Mouse (Mus musculus): ENCODE measurements around the gene Tnrc18.

Tnrc18 gene

DNA sequence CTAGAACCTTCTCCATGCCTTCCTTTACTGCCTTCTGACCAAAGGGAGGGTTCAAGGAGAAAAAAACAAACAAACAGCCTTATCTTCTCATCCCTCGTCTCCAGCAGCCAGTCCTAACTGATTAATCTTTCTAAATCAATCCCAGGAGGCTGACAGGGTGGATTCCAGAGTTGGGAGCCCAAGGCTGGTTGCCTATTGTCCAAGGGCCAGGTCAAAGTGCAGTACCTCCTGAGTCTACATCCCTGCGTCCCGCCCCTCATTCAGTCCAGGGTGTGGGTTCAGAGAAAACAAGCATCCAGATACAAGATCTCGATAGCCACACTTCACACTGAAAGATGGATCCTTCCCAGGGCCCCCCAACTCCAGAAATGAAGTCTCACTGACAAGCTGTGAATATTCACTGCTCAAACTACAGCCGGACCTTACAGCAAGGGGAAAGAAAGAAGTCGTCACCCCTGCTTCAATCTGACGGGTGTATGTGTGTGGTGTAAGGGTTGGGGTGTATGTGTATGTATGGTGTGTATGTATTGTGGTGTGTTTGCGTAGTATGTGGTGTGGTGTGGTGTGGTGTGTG lies 5.5 kb downstream of the Tnrc18 start:
- in situ Hi-C loops (cut with MboI, MseI), result no loop called here

DNA sequence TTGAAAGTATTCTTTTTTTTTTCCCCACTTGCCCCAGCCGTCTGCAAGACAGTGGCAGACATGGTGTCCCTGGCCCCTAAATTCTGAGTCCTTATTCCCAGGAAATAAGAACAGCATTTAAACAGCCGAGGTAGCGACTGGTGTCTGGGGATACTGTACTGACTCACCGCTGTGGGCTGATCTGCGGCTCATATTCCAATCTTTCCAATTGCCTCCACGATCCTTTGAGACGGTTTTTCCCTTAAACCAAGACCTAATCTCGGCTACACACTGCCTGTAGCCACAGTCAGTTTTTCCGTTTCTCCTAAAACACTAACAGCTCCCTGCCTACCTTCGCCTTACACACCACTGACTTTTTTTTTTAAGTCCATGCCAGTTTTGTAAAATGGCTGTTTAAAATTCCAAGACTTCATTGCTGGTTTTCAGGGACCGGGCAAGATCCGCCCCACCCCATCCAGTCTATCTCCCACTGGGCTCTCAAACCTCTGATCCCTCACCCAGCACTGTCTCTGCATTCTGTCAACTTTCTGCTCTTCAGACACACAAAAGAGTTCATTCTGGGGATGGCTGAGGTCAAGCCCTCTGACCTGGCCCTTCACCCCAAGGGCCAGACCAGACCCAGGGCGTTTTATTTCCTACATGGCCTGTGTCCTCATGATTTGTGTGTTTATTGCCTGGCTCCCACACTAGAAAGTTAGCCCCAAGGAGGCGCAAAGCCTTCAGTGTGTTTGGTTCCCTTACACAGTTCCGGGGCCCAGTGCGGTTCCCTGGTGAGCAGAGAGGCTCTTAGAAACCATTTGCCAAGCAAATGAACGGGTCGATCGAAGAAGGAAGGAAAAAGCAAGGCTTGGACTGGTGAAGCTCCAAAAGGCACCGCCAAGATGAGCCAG lies 6.5 kb downstream of the Tnrc18 start:
- in situ Hi-C loops (cut with MboI, MseI), result no loop called here

DNA sequence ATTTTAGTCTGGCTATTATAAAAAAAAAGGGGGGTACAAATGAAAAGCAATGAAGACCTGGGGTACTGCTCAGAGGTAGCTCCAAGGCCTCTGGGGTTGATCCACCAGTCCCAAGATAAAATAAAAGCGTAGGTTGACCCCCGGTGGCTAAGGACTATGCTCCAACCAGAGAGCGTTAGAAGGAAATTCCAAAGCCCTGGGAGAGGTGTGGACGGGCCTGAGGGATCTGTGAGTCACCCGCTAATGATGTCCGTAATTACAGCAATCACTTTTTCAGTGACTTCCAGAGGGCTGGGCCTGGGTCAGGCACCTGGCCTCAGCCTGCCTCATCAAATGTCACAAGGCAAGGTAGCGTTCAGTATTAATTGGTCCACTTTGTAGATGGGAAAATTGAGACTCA lies 9.8 kb downstream of the Tnrc18 start:
- in situ Hi-C loops (cut with MboI, MseI), result no loop called here

DNA sequence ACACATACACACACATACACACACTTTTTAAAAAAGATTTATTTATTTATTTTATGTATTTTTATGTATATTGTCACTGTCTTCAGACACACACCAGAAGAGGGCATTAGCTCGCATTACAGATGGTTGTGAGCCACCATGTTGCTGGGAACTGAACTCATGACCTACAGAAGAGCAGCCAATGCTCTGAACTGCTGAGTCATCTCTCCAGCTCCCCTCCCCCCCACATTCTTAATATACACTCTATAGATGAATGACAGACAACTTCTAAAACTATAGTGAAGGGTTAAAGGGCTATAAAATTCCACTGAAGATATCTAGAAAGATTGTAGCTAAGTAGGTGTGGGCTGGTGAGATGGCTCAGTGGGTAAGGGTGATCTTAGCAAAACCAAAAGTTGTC lies 13.7 kb downstream of the Tnrc18 start:
- in situ Hi-C loops (cut with MboI, MseI), result no loop called here

DNA sequence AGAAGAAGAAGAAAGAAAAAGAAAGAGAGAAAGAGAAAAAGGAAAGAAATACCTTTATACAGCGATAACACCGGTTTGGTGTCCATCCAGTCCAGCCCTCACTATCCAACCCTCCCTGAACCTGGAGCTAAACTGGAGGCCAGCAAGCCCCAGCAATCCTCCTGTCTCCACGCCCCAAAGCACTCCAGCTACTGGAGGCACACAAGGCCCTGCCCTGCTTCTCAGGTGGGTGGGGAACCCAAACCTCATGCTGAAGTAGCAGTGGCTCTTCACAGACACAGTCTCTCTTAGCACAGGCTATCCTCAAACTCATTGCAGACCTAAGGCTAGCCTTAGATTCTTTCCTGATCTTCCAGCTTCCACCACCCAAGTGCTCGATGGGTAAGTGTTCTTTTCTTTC lies 14.6 kb downstream of the Tnrc18 start:
- in situ Hi-C loops (cut with MboI, MseI), result no loop called here

DNA sequence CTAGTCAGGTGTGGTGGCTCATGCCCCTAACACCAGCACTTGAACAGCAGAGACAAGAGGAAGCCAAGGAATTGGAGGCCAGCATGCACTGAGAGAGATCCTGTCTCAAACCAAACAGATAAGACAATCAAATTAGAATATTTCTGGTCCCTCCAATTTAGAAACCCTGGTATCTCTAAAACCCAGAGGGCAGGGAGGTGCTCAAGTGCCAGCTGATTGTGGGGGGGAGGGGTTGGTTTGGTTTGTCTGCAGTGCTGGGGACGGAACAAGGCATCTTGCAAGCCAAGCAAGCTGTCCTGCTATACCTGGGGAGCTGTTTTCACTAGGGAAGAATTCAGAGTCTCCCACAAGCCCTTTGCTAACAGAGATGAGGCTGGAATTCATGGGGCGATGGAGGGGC lies 15.5 kb downstream of the Tnrc18 start:
- in situ Hi-C loops (cut with MboI, MseI), result no loop called here

DNA sequence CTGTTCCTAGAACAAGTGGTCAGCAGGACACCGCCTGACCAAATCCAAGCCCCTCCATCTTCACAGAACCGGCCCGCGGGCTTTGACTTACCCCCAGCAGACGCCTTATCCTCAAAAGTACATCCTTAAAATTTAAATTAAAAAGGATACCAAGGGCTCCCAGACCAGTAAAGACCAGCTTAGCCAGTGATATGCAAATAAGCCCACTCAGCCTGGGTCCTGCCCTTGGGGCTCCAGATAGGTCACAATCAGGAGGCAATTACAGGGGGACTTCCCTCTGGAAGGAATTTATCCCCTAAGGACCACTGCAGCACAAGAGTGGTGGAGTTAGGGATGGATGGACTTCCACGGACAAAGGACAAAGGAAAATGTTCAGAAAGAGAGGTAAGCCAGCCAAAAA lies 16.8 kb downstream of the Tnrc18 start:
- in situ Hi-C loops (cut with MboI, MseI), result no loop called here

DNA sequence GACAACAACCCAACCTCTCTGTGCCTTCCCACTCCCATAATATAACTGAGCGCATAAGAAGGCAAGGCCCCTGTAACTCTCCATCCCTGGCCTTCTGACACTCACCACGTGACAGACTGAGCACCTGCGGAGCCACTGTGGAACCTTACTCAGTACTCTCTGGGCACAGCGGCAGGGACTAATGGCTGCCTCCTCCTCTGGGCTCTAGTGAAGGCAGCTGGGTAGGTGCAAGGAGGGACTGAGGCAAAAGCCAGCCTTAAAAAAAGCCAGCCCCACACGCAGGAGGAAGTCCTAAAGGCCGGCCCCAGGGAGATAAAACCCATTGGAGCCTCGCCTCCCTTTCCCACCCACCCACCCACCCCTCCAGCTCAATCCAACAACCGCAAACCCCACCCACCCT lies 17.3 kb downstream of the Tnrc18 start:
- in situ Hi-C loops (cut with MboI, MseI), result no loop called here

GRCm38 (mm10) chr5:142799259-142799658 lies 18.2 kb downstream of the Tnrc18 start:
- in situ Hi-C loops (cut with MboI, MseI), result no loop called here

DNA sequence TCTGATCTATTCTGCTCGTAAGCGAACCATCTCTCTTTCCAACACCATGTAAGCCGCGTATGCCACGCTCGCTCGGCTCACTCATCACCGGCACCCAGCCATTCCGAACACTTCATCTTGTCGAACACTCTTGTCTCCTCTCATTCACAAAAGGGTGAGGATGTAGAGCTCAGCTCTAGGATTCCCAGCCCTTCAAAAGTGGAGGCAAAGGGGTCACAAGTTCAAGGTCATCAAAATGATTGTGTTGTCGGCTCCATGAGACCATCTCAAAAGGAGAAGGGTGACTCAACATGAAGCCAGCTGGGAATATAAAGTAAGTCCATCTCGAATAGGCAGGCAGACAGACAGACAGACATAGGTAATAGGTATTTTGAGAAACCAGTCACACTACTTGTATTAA lies 19.3 kb downstream of the Tnrc18 start:
- in situ Hi-C loops (cut with MboI, MseI), result no loop called here

- in situ Hi-C loops (cut with MboI, MseI), result no loop called here
Observed at GRCm38 (mm10) chr5:142797620-142798019, 19.8 kb downstream of the Tnrc18 start.

DNA sequence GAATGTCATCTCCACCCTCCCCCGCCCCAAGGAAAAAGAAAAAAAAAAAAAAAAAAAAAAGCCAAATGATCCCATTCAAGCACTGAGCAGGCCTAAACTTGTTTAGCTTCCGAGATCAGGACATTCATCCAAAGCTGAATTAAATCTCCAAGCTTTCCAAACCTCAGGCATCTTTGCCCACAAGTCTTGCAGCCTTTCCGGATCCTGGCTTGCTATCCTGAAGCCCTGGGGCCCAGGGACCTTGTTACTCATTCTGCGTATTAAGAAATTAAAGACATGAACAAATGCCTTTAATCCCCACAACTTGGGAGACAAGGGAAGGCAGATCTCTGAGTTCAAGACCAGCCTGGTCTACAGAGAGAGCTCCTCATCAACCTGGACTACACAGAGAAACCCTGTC lies 20.5 kb downstream of the Tnrc18 start:
- in situ Hi-C loops (cut with MboI, MseI), result no loop called here

DNA sequence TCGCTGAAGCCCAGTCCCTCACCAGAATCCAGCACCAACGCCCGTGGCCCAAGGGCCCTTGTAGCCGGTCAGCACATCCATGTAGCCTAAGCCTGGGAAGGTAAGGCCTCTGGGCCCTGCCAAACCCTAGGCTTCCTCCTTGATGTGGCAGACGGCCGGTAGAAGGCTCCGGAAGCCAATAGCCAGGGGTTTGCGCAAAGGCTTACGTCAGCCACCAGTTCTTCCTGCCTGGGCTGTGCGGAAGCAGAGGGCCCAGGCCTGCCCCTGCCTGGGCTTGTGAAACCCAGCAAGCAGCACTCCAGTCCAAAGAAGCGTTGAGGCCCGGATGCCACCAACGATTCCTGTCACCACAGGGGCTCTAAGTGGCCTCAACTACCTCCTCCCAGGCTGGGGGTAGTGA lies 22.9 kb downstream of the Tnrc18 start:
- in situ Hi-C loops (cut with MboI, MseI), result no loop called here

- in situ Hi-C loops (cut with MboI, MseI), result no loop called here
Observed at GRCm38 (mm10) chr5:142794161-142794560, 23.3 kb downstream of the Tnrc18 start.

GRCm38 (mm10) chr5:142792594-142792993 lies 24.9 kb downstream of the Tnrc18 start:
- in situ Hi-C loops (cut with MboI, MseI), result no loop called here

- in situ Hi-C loops (cut with MboI, MseI), result no loop called here
Observed at GRCm38 (mm10) chr5:142788279-142788678, 29.2 kb downstream of the Tnrc18 start.

- in situ Hi-C loops (cut with MboI, MseI), result no loop called here
Observed at GRCm38 (mm10) chr5:142787304-142787905, 30.1 kb downstream of the Tnrc18 start.

DNA sequence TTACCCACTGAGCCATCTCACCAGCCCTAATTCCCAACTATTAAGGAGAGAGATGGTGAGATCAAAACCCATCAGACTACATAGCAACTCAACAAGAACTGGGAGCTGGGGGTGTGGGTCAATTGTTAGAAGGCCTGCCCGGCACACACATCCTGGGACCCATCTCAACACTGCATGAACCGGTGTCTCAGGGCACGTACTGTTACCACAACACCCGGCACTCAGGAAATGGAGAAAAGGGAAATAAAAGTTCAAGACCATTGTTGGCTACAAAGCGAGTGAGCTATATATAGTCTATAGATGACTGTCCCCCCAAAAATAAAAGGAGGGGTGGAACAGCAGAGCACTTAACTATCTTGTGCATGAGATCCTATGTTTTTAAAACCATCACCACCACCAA lies 30.8 kb downstream of the Tnrc18 start:
- in situ Hi-C loops (cut with MboI, MseI), result no loop called here

- in situ Hi-C loops (cut with MboI, MseI), result no loop called here
Observed at GRCm38 (mm10) chr5:142786215-142786614, 31.2 kb downstream of the Tnrc18 start.

DNA sequence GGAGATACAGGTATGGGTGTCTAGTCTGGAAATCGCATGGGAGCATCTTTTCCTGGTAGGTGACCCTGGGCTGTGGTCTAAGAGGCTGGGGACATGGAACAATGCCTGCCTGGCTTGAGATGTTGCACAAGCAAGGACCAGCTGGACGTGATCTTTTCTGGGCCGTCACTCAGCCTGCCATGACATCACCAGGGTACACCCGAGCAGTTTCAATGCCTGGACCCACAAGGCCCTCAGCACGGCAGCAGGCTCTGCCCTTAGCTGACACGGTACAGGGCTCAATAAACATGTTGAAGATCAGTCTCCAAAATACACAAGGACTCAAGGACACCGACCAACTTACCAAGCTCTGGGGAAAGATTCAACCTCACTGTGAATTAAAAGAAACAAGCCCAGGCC lies 34.3 kb downstream of the Tnrc18 start:
- in situ Hi-C loops (cut with MboI, MseI), result no loop called here

DNA sequence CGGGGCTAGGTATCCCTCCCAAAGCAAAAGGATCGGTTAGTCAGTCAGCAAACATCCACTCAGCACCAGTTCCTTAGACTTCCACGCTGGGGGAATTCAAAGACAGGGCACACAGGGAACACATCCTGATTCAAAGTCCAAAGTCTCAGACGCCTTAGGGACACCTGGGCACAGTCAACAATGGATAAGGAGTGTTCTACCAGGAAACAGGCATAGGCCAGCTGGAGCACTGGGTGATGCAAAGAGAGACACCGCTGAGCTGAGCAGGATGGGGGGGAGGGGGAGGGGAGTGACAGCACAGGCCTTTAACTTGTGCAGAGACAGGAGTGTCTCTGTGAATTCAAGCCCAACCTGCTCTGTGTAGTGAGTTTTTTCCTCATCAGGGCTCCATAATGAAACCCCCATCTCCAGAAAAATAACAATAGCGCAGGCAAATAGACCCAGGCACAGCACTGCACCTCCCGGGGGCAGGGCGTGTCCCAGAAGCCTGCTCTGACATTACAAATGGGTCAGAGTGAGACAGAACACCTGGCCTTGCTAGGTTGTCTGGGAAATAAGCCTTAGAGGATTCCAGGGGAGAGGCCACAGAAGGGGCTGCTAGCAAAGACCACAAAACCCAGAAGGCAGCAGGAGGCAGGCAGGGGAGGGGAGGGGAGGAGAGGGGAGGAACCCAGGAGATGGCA lies 34.9 kb downstream of the Tnrc18 start:
- in situ Hi-C loops (cut with MboI, MseI), result no loop called here

DNA sequence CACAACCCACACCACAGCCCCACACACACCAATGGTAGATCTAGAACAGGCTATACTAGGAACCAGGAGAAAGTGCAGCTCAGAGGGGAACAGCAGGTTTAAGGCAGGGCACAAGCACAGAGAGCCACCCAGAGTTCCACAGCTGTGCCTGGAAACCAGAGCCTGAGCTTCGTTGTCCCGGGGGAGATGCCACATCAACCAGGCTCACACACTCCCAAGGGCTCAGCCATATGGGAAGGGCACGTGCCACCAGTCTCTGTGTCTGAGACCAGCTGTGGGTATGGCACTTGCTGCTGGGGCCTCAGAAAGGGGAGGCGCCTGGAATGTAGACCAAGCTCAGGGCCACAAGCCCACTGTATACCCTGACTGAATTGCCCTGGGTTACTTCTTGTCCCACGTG lies 36.9 kb downstream of the Tnrc18 start:
- in situ Hi-C loops (cut with MboI, MseI), result no loop called here
